Mouse (Mus musculus) 3134 (cell line): Measurements from ENCODE around the gene C8a.

ENCODE experiments used
- DNase-seq: peaks from one replicate; pipeline ENCODE4 v3.0.0-alpha.2; 2011; ENCODE audit warnings: low spot score; ENCODE audit not compliant: insufficient read length; ENCODE audit errors: extremely low read depth

The C8a gene

GRCm38 (mm10) chr4:104876323-104876722, at the start of gene C8a:
C8a (minus strand) TSS chr4:104876398.
- no peak for DNase-seq

GRCm38 (mm10) chr4:104925383-104925782, 49.2 kb upstream of the C8a start:
- DNase-seq = no peak

GRCm38 (mm10) chr4:104918017-104918416, 41.8 kb upstream of the C8a start:
- no peak for DNase-seq

- DNase-seq = peak; percentile 22
Measured at GRCm38 (mm10) chr4:104914711-104915247, 38.6 kb upstream of the C8a start.

- no peak for DNase-seq
Measured at GRCm38 (mm10) chr4:104913291-104914129, 37.3 kb upstream of the C8a start, which contains the start of gene Fyb2. Fyb2 (plus strand) TSS chr4:104913456.

- peak; percentile 44 for DNase-seq
Measured at GRCm38 (mm10) chr4:104911685-104912084, 35.5 kb upstream of the C8a start.

GRCm38 (mm10) chr4:104905049-104905448, 28.9 kb upstream of the C8a start:
- DNase-seq = no peak

- DNase-seq = no peak
Measured at GRCm38 (mm10) chr4:104902836-104903235, 26.6 kb upstream of the C8a start.

- no peak for DNase-seq
Measured at GRCm38 (mm10) chr4:104894004-104894734, 18.0 kb upstream of the C8a start.

GRCm38 (mm10) chr4:104893588-104893987, 17.4 kb upstream of the C8a start:
- no peak for DNase-seq

- no peak for DNase-seq
Measured at GRCm38 (mm10) chr4:104891708-104892107, 15.5 kb upstream of the C8a start.

- DNase-seq = no peak
Measured at GRCm38 (mm10) chr4:104888499-104889262, 12.5 kb upstream of the C8a start.

GRCm38 (mm10) chr4:104887486-104887885, 11.3 kb upstream of the C8a start:
- no peak for DNase-seq

- DNase-seq = no peak
Measured at GRCm38 (mm10) chr4:104875832-104876231, 366 bp downstream of the C8a start.

GRCm38 (mm10) chr4:104870196-104870595, 6.0 kb downstream of the C8a start:
- DNase-seq = no peak

- DNase-seq = no peak
Measured at GRCm38 (mm10) chr4:104869581-104869980, 6.6 kb downstream of the C8a start.

GRCm38 (mm10) chr4:104864397-104864796, 11.8 kb downstream of the C8a start:
- no peak for DNase-seq

GRCm38 (mm10) chr4:104861241-104861640, 15.0 kb downstream of the C8a start:
- DNase-seq = no peak

GRCm38 (mm10) chr4:104857823-104858222, 18.4 kb downstream of the C8a start:
- no peak for DNase-seq

- no peak for DNase-seq
Measured at GRCm38 (mm10) chr4:104857029-104857428, 19.2 kb downstream of the C8a start, which contains the start of gene Gm17662. Gm17662 (plus strand) TSS chr4:104857329.

GRCm38 (mm10) chr4:104855216-104855615, 21.0 kb downstream of the C8a start:
- no peak for DNase-seq
